10 mouse cellular contexts compared by ENCODE assay signal in genomic region chr17:32165266-32165802, GRCm38 (mm10). TPM values are rescaled to one million over a fixed set of nuclear protein-coding genes. Genes with fewer than 3 reads are reported as not detected.
A peak's percentile ranks its signal among the peaks of the same experiment; 100 is the strongest.
DNase-seq lines count a peak whose midpoint lies in the region; ATAC-seq lines count a peak whose summit lies in the region.
"Had no signal": no experiment of that assay in that cellular context is flagged by ENCODE, and none has a peak within 500 bp of the region (broad histone marks: within the 10 kb centered on the region; RNA-seq: fewer than 3 reads in every experiment).

No protein-coding gene starts in this region.

- 0 out of 2 replicates have a peak, but pooled peaks cover 4% of the 10 kb centered on the region for H3K27me3 ChIP-seq in kidney, embryonic 15.5 days
- H3K27me3 ChIP-seq in forebrain, embryonic 13.5 days = no peaks in the 10 kb centered on the region
- peaks cover 5% of the 10 kb centered on the region; the same call in 1 of the 2 replicates for H3K27me3 ChIP-seq in limb, embryonic 12.5 days
- no peaks in the 10 kb centered on the region for H3K27me3 ChIP-seq in neural tube, embryonic 12.5 days (replicated peaks)

- peak overlapping the region; percentile 78 for H3K9ac ChIP-seq in kidney, embryonic 15.5 days
- H3K9ac ChIP-seq in forebrain, embryonic 13.5 days = peak overlapping the region; percentile 81
- H3K9ac ChIP-seq in limb, embryonic 12.5 days (replicated peaks) = peak overlapping the region; percentile 86
- peak overlapping the region; percentile 82 for H3K9ac ChIP-seq in neural tube, embryonic 12.5 days

- no peak for DNase-seq in kidney, postnatal 10 days
- no peak for DNase-seq in left cerebral cortex, adult 8-10 months (ENCODE audit: low spot score in 2 of 2)
- no peak for DNase-seq in urinary bladder, postnatal 4 days (ENCODE audit: low spot score in 2 of 2)

- H3K4me2 ChIP-seq in kidney, embryonic 15.5 days = peak overlapping the region; percentile 90
- peak overlapping the region; percentile 87 for H3K4me2 ChIP-seq in forebrain, embryonic 13.5 days
- peak overlapping the region; percentile 84 for H3K4me2 ChIP-seq in limb, embryonic 12.5 days
- peak overlapping the region; percentile 88 for H3K4me2 ChIP-seq in neural tube, embryonic 12.5 days (replicated peaks)

- H3K27ac ChIP-seq in kidney, embryonic 15.5 days = peak overlapping the region; percentile 90
- peak overlapping the region; percentile 90 for H3K27ac ChIP-seq in forebrain, embryonic 13.5 days
- H3K27ac ChIP-seq in limb, embryonic 12.5 days = peak overlapping the region; percentile 95
- H3K27ac ChIP-seq in neural tube, embryonic 12.5 days = peak overlapping the region; percentile 68

- WGBS in kidney, embryonic 15.5 days = 7% methylated on average over 7 of the region's 9 CpGs
- 4% methylated on average over 9 of the region's 9 CpGs for WGBS in forebrain, embryonic 13.5 days
- 5% methylated on average over 9 of the region's 9 CpGs for WGBS in limb, embryonic 12.5 days
- WGBS in neural tube, embryonic 12.5 days = 4% methylated on average over 9 of the region's 9 CpGs

- peaks cover 57% of the 10 kb centered on the region for H3K4me1 ChIP-seq in kidney, embryonic 15.5 days
- peaks cover 50% of the 10 kb centered on the region for H3K4me1 ChIP-seq in forebrain, embryonic 13.5 days
- peaks cover 49% of the 10 kb centered on the region for H3K4me1 ChIP-seq in limb, embryonic 12.5 days (replicated peaks)
- H3K4me1 ChIP-seq in neural tube, embryonic 12.5 days = peaks cover 47% of the 10 kb centered on the region

- peak overlapping the region; percentile 80 for H3K4me3 ChIP-seq in kidney, embryonic 15.5 days (replicated peaks)
- H3K4me3 ChIP-seq in forebrain, embryonic 13.5 days = peak overlapping the region; percentile 62
- H3K4me3 ChIP-seq in limb, embryonic 12.5 days (replicated peaks) = peak overlapping the region; percentile 77
- peak overlapping the region; percentile 69 for H3K4me3 ChIP-seq in neural tube, embryonic 12.5 days

- H3K9me3 ChIP-seq in kidney, embryonic 15.5 days (replicated peaks) = no peaks in the 10 kb centered on the region
- no peaks in the 10 kb centered on the region for H3K9me3 ChIP-seq in forebrain, embryonic 13.5 days (replicated peaks)
- H3K9me3 ChIP-seq in limb, embryonic 12.5 days = no peaks in the 10 kb centered on the region
- H3K9me3 ChIP-seq in neural tube, embryonic 12.5 days = no peaks in the 10 kb centered on the region

- H3K36me3 ChIP-seq in kidney, embryonic 15.5 days = peaks cover 5% of the 10 kb centered on the region; the same call in 1 of the 2 replicates
- no peaks in the 10 kb centered on the region for H3K36me3 ChIP-seq in forebrain, embryonic 13.5 days (ENCODE audit: poor library complexity, severe bottlenecking)
- H3K36me3 ChIP-seq in limb, embryonic 12.5 days = peaks cover 10% of the 10 kb centered on the region; the same call in 1 of the 2 replicates
- no peaks in the 10 kb centered on the region; the same call in 1 of the 2 replicates for H3K36me3 ChIP-seq in neural tube, embryonic 12.5 days

- peak; percentile 67 for ATAC-seq in kidney, embryonic 15.5 days (replicated peaks; ENCODE audit: low FRiP score)
- ATAC-seq in forebrain, embryonic 13.5 days = peak; percentile 79
- peak; percentile 72 for ATAC-seq in limb, embryonic 12.5 days (ENCODE audit: insufficient number of reproducible peaks, insufficient read depth, low FRiP score, low TSS enrichment, low read depth)
- ATAC-seq in neural tube, embryonic 12.5 days (ENCODE audit: low FRiP score, low read depth) = peak; percentile 77
- no peak for ATAC-seq in monocyte, adult 5-6 weeks (replicated peaks; ENCODE audit: insufficient number of reproducible peaks, low FRiP score, low TSS enrichment, poor library complexity, severe bottlenecking)
- ATAC-seq: Patski had no signal

RNA-seq across cellular contexts. Expression of gene Notch3, which starts 1.3 kb away (rescaled TPM):
- polyA plus RNA-seq in kidney, embryonic 15.5 days (2015; fragmentation: Nextera tagmentation; extraction: Ambion mirVana) = 11.9 and 14.9 TPM in 2 replicates
- polyA plus RNA-seq in forebrain, embryonic 13.5 days (2015; fragmentation: Nextera tagmentation; extraction: Ambion mirVana) = 7.7 and 9.7 TPM in 2 replicates
- polyA plus RNA-seq in limb, embryonic 12.5 days (2016; fragmentation: Nextera tagmentation; extraction: Ambion mirVana) = 21.5 and 24.2 TPM in 2 replicates
- polyA plus RNA-seq in neural tube, embryonic 12.5 days (2016; fragmentation: Nextera tagmentation; extraction: Ambion mirVana) = 17.3 and 17.4 TPM in 2 replicates
- total RNA-seq in monocyte, adult 5-6 weeks (2017) = not detected in 3 replicates
- total RNA-seq in left cerebral cortex, adult 8-10 months (2022) = 10 to 100 TPM in 2 of 4 experiments, 1 to 10 TPM in 2; 8.6 to 12.2 (median 9.7) TPM

RNA-seq across cellular contexts. Expression of gene Ephx3, which starts 24.0 kb away (rescaled TPM):
- 0.10 and 0.19 TPM in 2 replicates for polyA plus RNA-seq in kidney, embryonic 15.5 days (2015; fragmentation: Nextera tagmentation; extraction: Ambion mirVana)
- polyA plus RNA-seq in forebrain, embryonic 13.5 days (2015; fragmentation: Nextera tagmentation; extraction: Ambion mirVana) = 0.08 and 0.10 TPM in 2 replicates
- polyA plus RNA-seq in limb, embryonic 12.5 days (2016; fragmentation: Nextera tagmentation; extraction: Ambion mirVana) = 0.09 TPM in 1 of 2 replicates, not detected in the other
- polyA plus RNA-seq in neural tube, embryonic 12.5 days (2016; fragmentation: Nextera tagmentation; extraction: Ambion mirVana) = 0.08 TPM in 1 of 2 replicates, not detected in the other
- 0.68 TPM in 1 of 3 replicates, not detected in the others for total RNA-seq in monocyte, adult 5-6 weeks (2017)
- under 1 TPM in 3 of 4 experiments, not detected in 1; 0.21 to 0.39 (median 0.23) TPM for total RNA-seq in left cerebral cortex, adult 8-10 months (2022)
- total RNA-seq: hematopoietic stem cell, adult 5-6 weeks had no signal
